Mouse (Mus musculus) forebrain, embryonic 13.5 days (tissue): ENCODE results near the gene Ipo9. TPM values are rescaled to one million over a fixed set of nuclear protein-coding genes. Genes with fewer than 3 reads are reported as not detected.
A peak's percentile ranks its signal among the peaks of the same experiment; 100 is the strongest.

Source experiments
- ATAC-seq: fragments of 200-750 bp; cut with Nextera tagmentation; 2 replicates; pipeline ENCODE4 v1.8.0; 2017
- H3K27ac ChIP-seq: fragments of 300-500 bp; sonication (generic); 2 replicates; pipeline ENCODE4 v1.5.1; 2015; ENCODE audit warnings: inconsistent platforms, mild to moderate bottlenecking, moderate library complexity
- H3K27me3 ChIP-seq: fragments of 300-500 bp; sonication (generic); 2 replicates; pipeline ENCODE4 v1.6.1; 2015; ENCODE audit warnings: mild to moderate bottlenecking, inconsistent platforms
- H3K36me3 ChIP-seq: fragments of 300-500 bp; sonication (generic); 2 replicates; pipeline ENCODE4 v1.6.1; 2015; ENCODE audit warnings: mild to moderate bottlenecking, inconsistent platforms; ENCODE audit not compliant: poor library complexity, severe bottlenecking
- H3K4me1 ChIP-seq: fragments of 300-500 bp; sonication (generic); 2 replicates; pipeline ENCODE4 v1.6.1; 2015; ENCODE audit warnings: inconsistent platforms
- H3K4me2 ChIP-seq: fragments of 300-500 bp; sonication (generic); 2 replicates; pipeline ENCODE4 v1.6.1; 2015; ENCODE audit warnings: inconsistent platforms, mild to moderate bottlenecking, moderate library complexity
- H3K4me3 ChIP-seq: fragments of 300-500 bp; sonication (generic); 2 replicates; pipeline ENCODE4 v1.5.1; 2015; ENCODE audit warnings: mild to moderate bottlenecking, inconsistent platforms
- H3K9ac ChIP-seq: fragments of 300-500 bp; sonication (generic); 2 replicates; pipeline ENCODE4 v1.6.1; 2015; ENCODE audit warnings: mild to moderate bottlenecking, inconsistent platforms
- H3K9me3 ChIP-seq: fragments of 300-500 bp; sonication (generic); replicated peaks from 2 replicates; pipeline ENCODE4 v1.6.1; 2016; ENCODE audit warnings: inconsistent platforms
- WGBS: fragments of 180-500 bp; shearing (Covaris S2); methylation state at CpG from one replicate; pipeline ENCODE4 v1.1.7; 2015; 5-methylcytosine and 5-hydroxymethylcytosine counted together
- polyA plus RNA-seq: library from polyadenylated mRNA; unstranded; fragments of >200 nt; fragmentation: Nextera tagmentation; extraction: Ambion mirVana; gene quantifications from 2 replicates; pipeline ENCODE4 v1.2.1, GENCODE M21; 2015

Ipo9 gene
- polyA plus RNA-seq, 1 experiment from 2014 or later, result 149 TPM

DNA sequence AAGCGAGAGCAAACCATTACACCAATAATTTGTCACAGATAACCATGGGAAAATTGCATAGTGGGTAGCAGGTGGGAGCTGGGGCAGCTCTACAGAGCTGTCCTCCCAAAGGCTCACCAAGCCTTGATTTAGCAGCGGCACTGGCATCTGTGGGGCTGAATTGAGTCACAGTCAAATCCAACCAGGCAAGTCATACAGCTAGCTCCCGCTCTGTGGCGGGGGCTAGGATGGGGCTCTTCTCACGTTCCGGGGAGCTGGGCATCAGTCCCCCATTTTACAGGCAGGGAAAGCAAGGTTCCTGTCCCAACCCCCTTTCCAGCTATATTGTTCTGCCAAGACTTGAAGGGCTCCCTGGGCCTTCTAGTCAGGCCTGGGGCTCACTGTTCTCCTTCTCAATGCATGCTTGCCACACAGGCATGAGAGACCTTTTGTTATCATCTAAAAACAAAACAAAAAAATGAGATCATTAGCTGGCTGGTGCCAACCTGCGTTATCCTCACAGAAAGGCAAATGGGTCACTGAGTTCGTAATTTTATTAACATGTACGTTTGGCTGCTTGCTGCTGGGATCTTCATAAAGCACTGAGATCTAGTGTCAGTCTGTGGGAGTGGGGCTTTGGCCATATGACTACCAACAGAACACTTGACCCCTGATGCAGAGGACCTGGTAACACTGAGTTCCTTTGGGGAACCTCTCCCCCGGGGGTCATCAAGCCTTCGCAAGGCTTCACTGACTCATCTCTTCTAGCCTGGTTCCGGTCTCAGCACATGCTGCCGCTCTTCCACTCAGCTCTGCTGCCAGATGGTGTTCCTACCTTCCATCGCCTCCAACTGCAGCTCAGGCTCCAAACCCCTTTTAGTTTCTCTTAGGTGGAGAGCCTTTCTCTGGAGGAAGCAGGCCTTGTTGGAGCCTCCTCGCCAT is 50.0 kb downstream of the Ipo9 start:
- Histone ChIP-seq H3K36me3 (peaks cover 40% of the 10 kb centered on the region), H3K9me3 (no peaks in the 10 kb centered on the region), H3K27me3 (no peaks in the 10 kb centered on the region), H3K4me1 (peaks cover 11% of the 10 kb centered on the region), H3K4me3 (no peak overlapping the region), H3K27ac (no peak overlapping the region), H3K4me2 (no peak overlapping the region), H3K9ac (no peak overlapping the region)
- WGBS, result 69% methylated on average over 15 of the region's 15 CpGs
- ATAC-seq, result 0 out of 2 replicates have a peak, but pooled peaks have one; percentile 26

DNA sequence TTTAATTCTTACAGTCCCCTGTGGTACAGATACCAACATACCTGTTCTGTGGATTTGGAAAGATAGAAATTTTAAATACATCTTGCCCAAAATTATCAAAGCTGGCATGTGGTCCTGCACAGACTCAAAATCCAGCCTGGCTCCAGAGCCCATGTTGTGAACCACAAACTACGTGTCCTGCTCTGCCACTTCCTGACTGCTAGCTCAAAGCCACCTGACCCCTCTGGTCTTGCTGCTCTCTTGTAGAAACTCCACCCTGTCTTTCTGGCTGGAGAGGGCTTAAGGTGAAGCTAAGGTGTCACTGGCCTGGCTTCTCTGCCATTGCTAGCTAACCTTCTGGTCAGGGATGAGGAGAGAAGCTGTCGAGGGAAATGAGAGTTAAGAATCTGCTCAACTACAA is 51.3 kb downstream of the Ipo9 start:
- peaks cover 27% of the 10 kb centered on the region for H3K36me3 ChIP-seq
- H3K27ac ChIP-seq, result no peak overlapping the region
- 71% methylated on average over 2 of the region's 2 CpGs for WGBS
- H3K4me2 ChIP-seq, result no peak overlapping the region
- no peak for ATAC-seq
- no peaks in the 10 kb centered on the region for H3K27me3 ChIP-seq
- peaks cover 20% of the 10 kb centered on the region for H3K4me1 ChIP-seq
- H3K9ac ChIP-seq, result no peak overlapping the region
- H3K4me3 ChIP-seq, result no peak overlapping the region
- no peaks in the 10 kb centered on the region for H3K9me3 ChIP-seq

- H3K9me3 ChIP-seq, result no peaks in the 10 kb centered on the region
- no peak for ATAC-seq
- H3K27me3 ChIP-seq, result no peaks in the 10 kb centered on the region
- H3K9ac ChIP-seq, result no peak overlapping the region
- no peak overlapping the region for H3K4me3 ChIP-seq
- H3K36me3 ChIP-seq, result peaks cover 22% of the 10 kb centered on the region
- H3K4me1 ChIP-seq, result peaks cover 24% of the 10 kb centered on the region
- WGBS, result 68% methylated on average over 9 of the region's 9 CpGs
- no peak overlapping the region for H3K4me2 ChIP-seq
- H3K27ac ChIP-seq, result no peak overlapping the region
Observed at GRCm38 (mm10) chr1:135378576-135378975, 51.7 kb downstream of the Ipo9 start.

- H3K4me3 ChIP-seq, result peak within 1 kb of the TSS; percentile 66
- H3K4me1 ChIP-seq, result peaks cover 48% of the 10 kb centered on the region
- 4% methylated on average over 7 of the region's 38 CpGs for WGBS
- peak; percentile 89 for ATAC-seq
- H3K36me3 ChIP-seq, result 0 out of 2 replicates have a peak, but pooled peaks cover 5% of the 10 kb centered on the region
- peak within 1 kb of the TSS; percentile 86 for H3K4me2 ChIP-seq
- no peaks in the 10 kb centered on the region for H3K27me3 ChIP-seq
- H3K9ac ChIP-seq, result peak within 1 kb of the TSS; percentile 88
- H3K27ac ChIP-seq, result peak within 1 kb of the TSS; percentile 61; the same call in 1 of the 2 replicates
- H3K9me3 ChIP-seq, result no peaks in the 10 kb centered on the region
Observed at GRCm38 (mm10) chr1:135374868-135375581, 55.3 kb downstream of the Ipo9 start, which contains the start of gene Shisa4. Shisa4 (minus strand) TSS chr1:135375237.

DNA sequence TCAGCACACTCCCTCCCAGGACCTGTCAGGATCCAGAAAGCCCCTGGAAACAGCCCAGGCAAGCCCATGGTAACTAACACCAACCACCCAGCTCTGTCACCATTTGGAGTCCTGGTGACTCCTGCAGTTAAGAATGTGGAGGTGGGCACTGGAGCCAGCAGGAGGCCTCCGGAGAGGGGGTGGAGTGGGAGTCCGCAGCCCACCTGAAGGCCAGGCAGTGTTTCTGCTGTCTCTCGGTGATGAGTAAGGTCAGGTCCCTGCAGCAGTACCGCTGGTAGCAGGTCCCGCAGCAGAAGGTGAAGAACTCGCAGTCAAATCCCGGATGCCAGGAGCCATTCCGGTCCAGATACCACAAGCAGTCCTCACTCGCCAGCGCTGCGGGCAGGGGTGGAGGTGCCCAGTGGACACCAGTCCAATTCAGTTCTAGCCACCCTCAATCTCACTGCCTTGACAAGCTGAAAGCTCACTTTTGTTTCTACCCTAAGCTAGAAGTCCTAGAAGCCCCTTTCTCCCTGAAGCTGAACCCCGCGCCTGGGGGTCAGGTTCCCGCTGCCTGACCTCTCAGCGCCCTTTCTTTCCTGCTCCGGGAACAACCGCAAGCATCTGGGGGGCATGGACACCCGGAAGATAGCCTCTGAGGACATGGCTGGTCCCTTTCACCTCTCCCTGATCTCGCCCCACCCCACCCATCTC is 56.0 kb downstream of the Ipo9 start:
- H3K27me3 ChIP-seq, result no peaks in the 10 kb centered on the region
- peak overlapping the region; percentile 61; the same call in 1 of the 2 replicates for H3K27ac ChIP-seq
- 1% methylated on average over 19 of the region's 19 CpGs for WGBS
- H3K4me3 ChIP-seq, result peak overlapping the region; percentile 66
- 0 out of 2 replicates have a peak, but pooled peaks cover 5% of the 10 kb centered on the region for H3K36me3 ChIP-seq
- peak overlapping the region; percentile 86 for H3K4me2 ChIP-seq
- ATAC-seq, result no peak
- no peaks in the 10 kb centered on the region for H3K9me3 ChIP-seq
- peak overlapping the region; percentile 88 for H3K9ac ChIP-seq
- H3K4me1 ChIP-seq, result peaks cover 49% of the 10 kb centered on the region

DNA sequence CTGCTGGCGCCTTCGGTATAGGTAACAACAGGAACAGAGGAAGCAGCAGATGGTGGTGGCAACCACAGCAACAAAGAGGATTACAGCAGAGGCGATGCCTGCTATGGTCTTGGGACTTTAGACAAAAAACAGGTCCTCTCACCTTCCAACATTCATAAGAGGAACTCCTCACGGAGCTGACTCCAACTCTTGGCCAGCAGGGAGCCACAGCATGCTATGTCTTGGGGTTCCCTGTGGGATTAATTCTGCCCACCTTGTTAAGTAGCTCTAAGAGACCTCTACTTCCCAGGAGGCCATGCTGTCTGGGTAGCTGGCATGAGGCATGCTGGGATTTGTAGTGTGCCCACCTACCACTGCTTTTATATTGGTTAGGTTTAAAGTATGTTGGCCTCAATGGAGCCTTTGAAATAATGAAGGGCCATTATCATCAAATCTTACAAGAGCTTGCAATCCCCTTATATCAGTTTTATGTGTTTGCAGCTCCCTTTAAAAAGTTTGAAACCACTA is 57.1 kb downstream of the Ipo9 start:
- 0 out of 2 replicates have a peak, but pooled peaks cover 5% of the 10 kb centered on the region for H3K36me3 ChIP-seq
- no peaks in the 10 kb centered on the region for H3K27me3 ChIP-seq
- peak overlapping the region; percentile 31 for H3K4me3 ChIP-seq
- H3K9me3 ChIP-seq, result no peaks in the 10 kb centered on the region
- peak overlapping the region; percentile 86 for H3K4me2 ChIP-seq
- H3K4me1 ChIP-seq, result peaks cover 60% of the 10 kb centered on the region
- ATAC-seq, result no peak
- H3K27ac ChIP-seq, result 0 out of 2 replicates have a peak overlapping the region, but pooled peaks have one; percentile 3
- WGBS, result 48% methylated on average over 4 of the region's 4 CpGs
- peak overlapping the region; percentile 61 for H3K9ac ChIP-seq

DNA sequence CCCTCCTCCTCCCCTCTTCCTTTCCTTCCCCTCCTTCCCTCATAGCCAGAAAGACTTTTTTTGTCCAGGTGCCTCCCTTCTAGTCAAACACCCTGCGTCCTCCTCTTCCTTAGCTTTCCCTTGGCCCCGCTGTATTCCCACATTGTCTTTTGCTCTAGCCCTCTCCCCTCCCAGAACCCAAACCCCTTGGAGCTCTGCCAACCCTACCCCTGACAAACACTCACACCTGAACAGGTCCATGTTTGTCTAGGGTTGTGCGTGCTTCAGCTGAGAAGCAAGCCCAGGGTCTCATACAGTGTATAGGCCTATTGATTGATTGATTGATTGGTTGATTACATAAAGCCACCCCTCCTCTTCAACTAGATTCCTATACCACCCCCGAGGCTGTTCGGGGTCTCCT is 60.9 kb downstream of the Ipo9 start:
- H3K4me2 ChIP-seq, result 0 out of 2 replicates have a peak overlapping the region, but pooled peaks have one; percentile 88
- H3K9ac ChIP-seq, result no peak overlapping the region
- no peak overlapping the region for H3K4me3 ChIP-seq
- no peak for ATAC-seq
- WGBS, result 82% methylated on average over 5 of the region's 5 CpGs
- H3K9me3 ChIP-seq, result no peaks in the 10 kb centered on the region
- 0 out of 2 replicates have a peak, but pooled peaks cover 5% of the 10 kb centered on the region for H3K36me3 ChIP-seq
- H3K27me3 ChIP-seq, result no peaks in the 10 kb centered on the region
- peaks cover 60% of the 10 kb centered on the region for H3K4me1 ChIP-seq
- no peak overlapping the region for H3K27ac ChIP-seq

DNA sequence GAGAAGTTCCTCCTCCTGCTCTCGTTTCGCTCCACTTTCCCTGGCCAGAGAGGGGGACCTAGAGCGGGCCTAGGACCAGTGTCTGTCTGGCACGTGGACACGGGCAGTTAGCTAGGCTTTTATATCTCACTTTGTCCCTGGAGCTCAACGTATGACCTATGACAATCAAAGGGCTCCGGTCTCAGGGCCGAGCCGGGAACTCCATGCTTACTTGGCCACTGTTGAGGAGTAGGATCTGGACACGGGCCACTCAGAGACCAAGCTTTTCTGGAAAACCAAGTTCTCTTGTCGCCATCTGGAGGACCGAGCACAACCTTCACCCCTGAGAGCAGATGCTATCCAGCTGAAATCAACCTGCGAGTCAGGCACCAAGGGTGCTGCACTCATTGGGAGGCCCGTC is 61.3 kb downstream of the Ipo9 start:
- 16% methylated on average over 14 of the region's 14 CpGs for WGBS
- Histone ChIP-seq H3K9ac (peak overlapping the region; percentile 68), H3K4me2 (peak overlapping the region; percentile 88), H3K36me3 (0 out of 2 replicates have a peak, but pooled peaks cover 5% of the 10 kb centered on the region), H3K4me3 (peak overlapping the region; percentile 44), H3K27ac (no peak overlapping the region), H3K9me3 (no peaks in the 10 kb centered on the region), H3K4me1 (peaks cover 55% of the 10 kb centered on the region), H3K27me3 (no peaks in the 10 kb centered on the region)
- ATAC-seq, result no peak

- peak overlapping the region; percentile 68 for H3K9ac ChIP-seq
- ATAC-seq, result peak; percentile 83
- WGBS, result 2% methylated on average over 20 of the region's 20 CpGs
- H3K9me3 ChIP-seq, result no peaks in the 10 kb centered on the region
- H3K4me2 ChIP-seq, result peak overlapping the region; percentile 88
- H3K27me3 ChIP-seq, result no peaks in the 10 kb centered on the region
- peaks cover 49% of the 10 kb centered on the region for H3K4me1 ChIP-seq
- peak overlapping the region; percentile 44 for H3K4me3 ChIP-seq
- H3K36me3 ChIP-seq, result 0 out of 2 replicates have a peak, but pooled peaks cover 5% of the 10 kb centered on the region
- no peak overlapping the region for H3K27ac ChIP-seq
Observed at GRCm38 (mm10) chr1:135368245-135368644, 62.1 kb downstream of the Ipo9 start.

GRCm38 (mm10) chr1:135367595-135367994 is 62.7 kb downstream of the Ipo9 start:
- H3K4me3 ChIP-seq, result no peak overlapping the region
- H3K9ac ChIP-seq, result no peak overlapping the region
- H3K36me3 ChIP-seq, result 0 out of 2 replicates have a peak, but pooled peaks cover 5% of the 10 kb centered on the region
- peaks cover 42% of the 10 kb centered on the region for H3K4me1 ChIP-seq
- no peaks in the 10 kb centered on the region for H3K9me3 ChIP-seq
- ATAC-seq, result 0 out of 2 replicates have a peak, but pooled peaks have one; percentile 7
- H3K4me2 ChIP-seq, result no peak overlapping the region
- H3K27ac ChIP-seq, result no peak overlapping the region
- H3K27me3 ChIP-seq, result no peaks in the 10 kb centered on the region
- 75% methylated on average over 8 of the region's 8 CpGs for WGBS

DNA sequence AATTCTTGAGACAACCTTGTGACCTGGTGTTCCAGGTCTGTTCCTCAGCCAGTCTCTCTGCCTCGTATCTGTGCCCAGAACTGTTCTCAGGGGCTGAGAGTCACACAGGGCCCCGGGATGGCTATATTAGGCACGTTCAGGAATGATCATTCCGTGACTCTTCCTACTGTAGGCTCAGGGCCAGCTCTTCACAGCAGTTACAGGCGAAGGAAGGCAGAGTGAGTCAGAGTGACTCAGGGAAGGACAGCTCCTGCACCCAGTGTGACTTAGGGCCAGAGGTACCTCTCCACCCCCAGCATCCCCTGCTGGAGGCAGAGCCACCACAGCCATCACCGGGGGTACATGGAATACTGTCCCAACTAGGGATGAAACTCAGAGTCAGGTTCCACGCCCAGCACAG is 63.3 kb downstream of the Ipo9 start:
- ATAC-seq, result no peak
- H3K4me2 ChIP-seq, result no peak overlapping the region
- WGBS, result 84% methylated on average over 7 of the region's 7 CpGs
- H3K9ac ChIP-seq, result no peak overlapping the region
- H3K27me3 ChIP-seq, result no peaks in the 10 kb centered on the region
- H3K4me1 ChIP-seq, result peaks cover 37% of the 10 kb centered on the region
- H3K9me3 ChIP-seq, result no peaks in the 10 kb centered on the region
- 0 out of 2 replicates have a peak, but pooled peaks cover 5% of the 10 kb centered on the region for H3K36me3 ChIP-seq
- no peak overlapping the region for H3K27ac ChIP-seq
- no peak overlapping the region for H3K4me3 ChIP-seq
